Mouse (Mus musculus) granulocyte monocyte progenitor cell, adult 5-6 weeks (primary cell): Measurements from ENCODE around the gene Proser1. TPM values are rescaled to one million over a fixed set of nuclear protein-coding genes. Genes with fewer than 3 reads are reported as not detected.

ENCODE experiments used
- ATAC-seq: replicated peaks from 2 replicates; pipeline ENCODE4 v1.8.0; 2016; ENCODE audit warnings: mild to moderate bottlenecking, moderate TSS enrichment, inconsistent platforms; ENCODE audit not compliant: poor library complexity, severe bottlenecking
- total RNA-seq, 2 experiments: library from RNA; stranded (forward) in 1 of 2; stranded (reverse) in 1 of 2; fragments of 200-712, 200-1000 nt in 1 of 2; fragments of >200 nt in 1 of 2; fragmentation: Nextera tagmentation in 1 of 2; gene quantifications; 2 replicates each; pipeline ENCODE4 v1.2.3; 2014 to 2017

The Proser1 gene
- total RNA-seq, 2 experiments from 2014 or later, result 4.5 to 29.0 TPM

DNA sequence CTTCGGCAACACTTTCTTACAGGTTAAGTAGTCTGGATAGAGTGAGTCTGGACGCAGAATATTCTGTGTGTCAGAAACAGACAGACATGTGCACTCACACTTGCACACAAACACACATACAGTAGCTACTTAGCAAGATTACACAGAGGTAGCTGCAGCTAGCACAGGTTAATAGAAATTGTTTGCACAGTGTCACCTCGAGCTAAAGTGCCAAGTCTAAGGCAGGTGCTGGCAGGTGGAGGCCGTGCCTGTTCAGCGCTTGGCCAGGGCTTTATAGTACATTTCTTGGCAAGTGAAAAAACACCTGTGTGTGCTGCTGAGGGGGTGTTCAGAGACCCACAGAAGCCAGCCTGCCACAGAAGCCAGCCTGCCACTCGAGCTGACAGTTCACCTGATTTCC lies 66.8 kb downstream of the Proser1 start:
- ATAC-seq, result no peak

Other genes starting within 250 kb of the Proser1 start
- gene Nhlrc3, start 334 bp upstream of the Proser1 start, total RNA-seq (2014; fragmentation: Nextera tagmentation), result 7.9 and 10.1 TPM in 2 replicates
- gene Nhlrc3, start 334 bp upstream of the Proser1 start, total RNA-seq (2017), result 9.1 and 9.2 TPM in 2 replicates
- not detected in 2 replicates for gene Stoml3, start 25.0 kb downstream of the Proser1 start, total RNA-seq (2014; fragmentation: Nextera tagmentation)
- not detected in 2 replicates for gene Stoml3, start 25.0 kb downstream of the Proser1 start, total RNA-seq (2017)
- gene Frem2, start 193.7 kb downstream of the Proser1 start, total RNA-seq (2014; fragmentation: Nextera tagmentation), result not detected in 2 replicates
- not detected in 2 replicates for gene Frem2, start 193.7 kb downstream of the Proser1 start, total RNA-seq (2017)